10 mouse cellular contexts compared by ENCODE assay signal in the genomic region with DNA sequence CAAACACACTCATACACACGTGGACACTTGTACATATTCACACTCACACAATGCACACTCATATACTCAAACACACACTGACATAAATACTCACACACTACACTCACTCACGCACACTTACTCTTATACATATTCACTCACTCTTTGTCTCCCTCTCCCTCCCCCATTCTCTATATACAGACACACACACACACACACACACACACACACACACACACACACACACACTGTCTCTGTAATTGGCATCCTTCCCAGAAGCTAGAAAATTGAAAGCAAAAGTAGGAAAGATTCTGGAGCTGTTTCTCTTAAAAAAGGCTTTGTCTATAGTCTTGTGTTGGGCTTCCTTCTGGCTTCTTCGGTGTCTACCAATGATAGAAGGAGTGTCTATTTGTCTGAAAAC. TPM values are rescaled to one million over a fixed set of nuclear protein-coding genes. Genes with fewer than 3 reads are reported as not detected.
DNase-seq lines count a peak whose midpoint lies in the region; ATAC-seq and TF ChIP-seq lines count a peak whose summit lies in the region.
"Had no signal": no experiment of that assay in that cellular context is flagged by ENCODE, and none has a peak within 500 bp of the region (broad histone marks: within the 10 kb centered on the region; RNA-seq: fewer than 3 reads in every experiment).

No protein-coding gene starts in this region.

- H3K9me3 ChIP-seq in embryonic facial prominence, embryonic 13.5 days, result no peaks in the 10 kb centered on the region
- H3K9me3 ChIP-seq in kidney, postnatal 0 days (replicated peaks; ENCODE audit: low read length), result no peaks in the 10 kb centered on the region

- DNase-seq in kidney, adult 2 months, result peak; percentile 43
- DNase-seq in kidney, adult 11 months, result no peak
- peak; percentile 54 for DNase-seq in MN1 (ENCODE audit: low spot score)
- peak; percentile 67 for DNase-seq in kidney, postnatal 0 days (ENCODE audit: low spot score)
- DNase-seq in urinary bladder, postnatal 36 days (ENCODE audit: low spot score in 2 of 2), result no peak
- no peak for DNase-seq in spleen, postnatal 10 days (ENCODE audit: low spot score in 2 of 2)
- no peak for DNase-seq in embryo, embryonic 10.5 days (ENCODE audit: low spot score)
- DNase-seq: right cerebral cortex, adult 18-20 months had no signal

- ATAC-seq in embryonic facial prominence, embryonic 13.5 days (ENCODE audit: insufficient number of reproducible peaks, insufficient read depth, low FRiP score, low TSS enrichment, low read depth), result no peak
- no peak for ATAC-seq in kidney, postnatal 0 days (replicated peaks; ENCODE audit: low FRiP score, low read depth)

- no peak overlapping the region for H3K4me3 ChIP-seq in kidney, adult 2 months (ENCODE audit: insufficient read depth, low read depth, low read length)
- H3K4me3 ChIP-seq in embryonic facial prominence, embryonic 13.5 days, result no peak overlapping the region
- H3K4me3 ChIP-seq in kidney, postnatal 0 days (replicated peaks; ENCODE audit: low read depth, low read length), result no peak overlapping the region

- TF ChIP-seq CTCF in kidney, adult 2 months (conservative IDR thresholded peaks at IDR 0.05; ENCODE audit: insufficient read depth, insufficient read length, low read depth, low read length), result no peak
- no peak for TF ChIP-seq CTCF in kidney, postnatal 0 days (IDR thresholded peaks at IDR 0.05; ENCODE audit: low read depth)

- H3K27ac ChIP-seq in kidney, adult 2 months (ENCODE audit: insufficient read depth, low read depth, low read length), result peak overlapping the region; percentile 38; the same call in 1 of the 2 replicates
- peak overlapping the region; percentile 87 for H3K27ac ChIP-seq in embryonic facial prominence, embryonic 13.5 days
- H3K27ac ChIP-seq in kidney, postnatal 0 days, result peak overlapping the region; percentile 15; the same call in 1 of the 2 replicates
- H3K27ac ChIP-seq: macrophage had no signal

- no peak overlapping the region for H3K4me2 ChIP-seq in embryonic facial prominence, embryonic 13.5 days
- H3K4me2 ChIP-seq in kidney, postnatal 0 days (ENCODE audit: low read length), result no peak overlapping the region

- TF ChIP-seq POLR2A in kidney, adult 2 months (IDR thresholded peaks at IDR 0.05; ENCODE audit: low read depth, low read length), result no peak

- H3K36me3 ChIP-seq in kidney, adult 2 months (ENCODE audit: control insufficient read depth, insufficient read depth, low read length), result no peaks in the 10 kb centered on the region
- H3K36me3 ChIP-seq in embryonic facial prominence, embryonic 13.5 days, result no peaks in the 10 kb centered on the region
- no peaks in the 10 kb centered on the region for H3K36me3 ChIP-seq in kidney, postnatal 0 days (ENCODE audit: insufficient read depth, low read length)

- H3K9ac ChIP-seq in embryonic facial prominence, embryonic 13.5 days, result no peak overlapping the region
- no peak overlapping the region for H3K9ac ChIP-seq in kidney, postnatal 0 days (ENCODE audit: low read depth, low read length)

- H3K27me3 ChIP-seq in kidney, adult 2 months (replicated peaks; ENCODE audit: control insufficient read depth, insufficient read depth, low read length), result no peaks in the 10 kb centered on the region; the same call in 1 of the 2 replicates
- no peaks in the 10 kb centered on the region for H3K27me3 ChIP-seq in embryonic facial prominence, embryonic 13.5 days
- no peaks in the 10 kb centered on the region for H3K27me3 ChIP-seq in kidney, postnatal 0 days (ENCODE audit: insufficient read depth, low read length)

- H3K4me1 ChIP-seq in kidney, adult 2 months (ENCODE audit: control insufficient read depth, insufficient read depth, low read length), result peaks cover 6% of the 10 kb centered on the region; the same call in 1 of the 2 replicates
- peaks cover 28% of the 10 kb centered on the region for H3K4me1 ChIP-seq in embryonic facial prominence, embryonic 13.5 days
- no peaks in the 10 kb centered on the region for H3K4me1 ChIP-seq in kidney, postnatal 0 days (replicated peaks; ENCODE audit: insufficient read depth, low read length)

- WGBS in kidney, adult 2 months, result 69% methylated on average over 3 of the region's 3 CpGs
- WGBS in embryonic facial prominence, embryonic 13.5 days, result 54% methylated on average over 3 of the region's 3 CpGs
- 58% methylated on average over 3 of the region's 3 CpGs for WGBS in kidney, postnatal 0 days

RNA-seq across cellular contexts. Expression of a gene that starts 34.5 kb away (rescaled TPM):
- 0.03 and 0.08 TPM in 2 replicates for polyA plus RNA-seq in kidney, adult 2 months (2012; rRNA removed)
- polyA plus RNA-seq in embryonic facial prominence, embryonic 13.5 days (2015; fragmentation: Nextera tagmentation; extraction: Ambion mirVana), result 10.5 and 11.4 TPM in 2 replicates
- 2.3 and 3.0 TPM in 2 replicates for polyA plus RNA-seq in kidney, postnatal 0 days (2015; fragmentation: Nextera tagmentation; extraction: Ambion mirVana)
- polyA plus RNA-seq: macrophage had no signal

Comparison
In these comparisons a context has a peak if more than half of its experiments do, and no peak if none do; other contexts are left out.
1. DNase-seq: peak in kidney, adult 2 months (single experiment), MN1 (single experiment) and kidney, postnatal 0 days (single experiment); none in kidney, adult 11 months (single experiment), urinary bladder, postnatal 36 days (0 of 2), spleen, postnatal 10 days (0 of 2) and embryo, embryonic 10.5 days (single experiment).
2. H3K27ac ChIP-seq: peak in every context shown above with its lines; median percentile 87 in embryonic facial prominence, embryonic 13.5 days; 38 in kidney, adult 2 months; 15 in kidney, postnatal 0 days.